Mouse (Mus musculus): ENCODE measurements around the gene Tmco1. TPM values are rescaled to one million over a fixed set of nuclear protein-coding genes. Genes with fewer than 3 reads are reported as not detected.
A peak's percentile ranks its signal among the peaks of the same experiment; 100 is the strongest.

Gene Tmco1
- polyA plus RNA-seq, 3 experiments from 2014 or later = 100 to 124 (median 106) TPM

DNA sequence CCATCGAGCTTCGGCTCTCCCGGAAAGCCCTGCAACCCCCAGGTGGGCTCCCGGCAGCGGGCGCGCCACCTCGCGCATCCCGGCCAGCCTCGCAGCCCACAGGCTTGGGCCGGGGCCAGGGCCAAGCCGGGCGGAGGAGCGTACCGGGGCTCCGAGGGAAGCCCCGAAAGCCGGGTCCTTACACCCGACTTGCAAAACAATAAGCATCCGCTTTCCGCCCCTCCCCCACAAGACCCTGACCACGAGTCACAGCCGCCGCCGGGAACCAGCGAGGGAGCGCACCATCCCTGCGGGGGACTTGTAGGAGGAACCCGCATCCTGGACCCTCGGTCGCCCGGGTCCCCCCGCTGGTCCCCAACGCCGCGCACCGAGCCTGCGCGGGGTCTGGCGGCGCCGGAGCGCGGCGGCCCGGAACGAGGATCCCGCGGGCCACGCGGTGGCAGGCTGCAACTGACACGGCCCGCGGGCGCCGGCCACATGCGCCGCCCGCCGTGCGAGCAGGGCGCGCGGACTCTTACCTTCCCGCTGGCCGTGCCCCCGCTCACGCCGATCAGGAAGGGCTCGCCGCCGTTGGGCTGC lies 23.8 kb upstream of the Tmco1 start:
- peak; percentile 42 for ATAC-seq

DNA sequence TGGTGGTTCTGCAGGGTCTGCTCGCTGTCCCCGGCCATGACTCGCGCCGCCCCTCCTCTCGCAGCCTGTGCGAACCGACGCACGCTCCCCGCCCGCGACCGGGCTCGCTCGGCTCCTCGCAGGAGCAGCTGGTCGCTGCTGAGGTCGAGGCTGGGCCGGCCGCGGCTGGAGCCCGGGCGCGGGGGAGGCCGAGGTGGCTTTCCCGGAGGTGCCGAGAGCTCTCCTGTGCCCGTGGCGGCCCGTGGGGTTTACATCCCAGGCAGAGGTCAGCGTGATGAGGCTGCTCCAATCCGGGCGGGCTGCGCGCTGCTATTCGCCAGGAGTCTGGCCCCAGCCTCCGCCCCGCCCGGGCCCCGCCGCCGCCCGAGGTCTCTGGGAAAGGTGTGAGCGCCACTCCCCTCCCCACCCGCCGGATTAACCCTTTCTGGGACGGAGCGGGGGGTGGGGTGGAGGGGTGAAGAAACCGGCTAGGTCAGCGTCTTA lies 23.3 kb upstream of the Tmco1 start:
- ATAC-seq = peak; percentile 55

DNA sequence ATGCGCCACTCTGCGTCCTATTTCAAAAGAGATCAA lies 23.0 kb upstream of the Tmco1 start, which contains the start of gene Uck2:
TSS of gene Uck2 (minus strand) at position 1 of the 36 bp plus-strand sequence.
- no peak for ATAC-seq

DNA sequence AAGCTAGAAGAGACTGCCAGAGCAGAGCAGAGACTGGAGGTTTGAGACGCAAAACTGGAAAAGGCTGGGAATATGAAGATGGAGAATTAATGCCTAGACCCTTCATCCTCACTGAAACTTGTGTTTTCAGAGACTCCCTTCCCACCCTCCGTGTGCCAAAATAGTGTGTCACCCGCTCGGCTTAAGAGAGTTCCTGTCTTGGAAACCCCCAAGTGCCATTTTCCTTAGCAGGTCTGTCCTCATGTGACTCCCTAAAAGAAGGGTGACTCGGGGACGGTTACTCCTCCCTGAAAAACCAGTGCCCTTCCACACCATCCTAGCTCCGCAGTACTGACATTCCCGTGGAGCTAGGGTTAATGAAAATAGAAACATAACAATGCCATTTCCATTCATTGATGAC lies 22.8 kb upstream of the Tmco1 start:
- peak; percentile 35 for ATAC-seq

DNA sequence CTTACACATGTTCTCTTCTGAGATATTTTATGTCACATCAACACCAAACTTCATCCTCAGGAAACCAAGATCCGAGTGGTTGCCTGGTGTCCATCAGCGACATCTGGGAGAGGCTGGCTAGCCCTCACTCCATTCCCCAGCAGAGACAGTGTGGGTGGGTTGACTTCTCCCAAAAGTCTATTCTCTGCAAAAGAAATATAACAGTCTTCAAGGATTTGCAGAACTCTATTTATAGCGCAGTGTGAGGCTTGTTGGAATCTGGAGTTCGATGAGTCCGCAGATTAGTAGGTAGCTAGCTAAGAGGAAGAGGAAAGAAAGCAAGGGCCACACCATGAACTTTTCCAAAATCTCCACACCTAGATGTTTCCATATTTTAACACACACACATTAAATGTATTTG lies 21.0 kb upstream of the Tmco1 start:
- ATAC-seq = no peak

DNA sequence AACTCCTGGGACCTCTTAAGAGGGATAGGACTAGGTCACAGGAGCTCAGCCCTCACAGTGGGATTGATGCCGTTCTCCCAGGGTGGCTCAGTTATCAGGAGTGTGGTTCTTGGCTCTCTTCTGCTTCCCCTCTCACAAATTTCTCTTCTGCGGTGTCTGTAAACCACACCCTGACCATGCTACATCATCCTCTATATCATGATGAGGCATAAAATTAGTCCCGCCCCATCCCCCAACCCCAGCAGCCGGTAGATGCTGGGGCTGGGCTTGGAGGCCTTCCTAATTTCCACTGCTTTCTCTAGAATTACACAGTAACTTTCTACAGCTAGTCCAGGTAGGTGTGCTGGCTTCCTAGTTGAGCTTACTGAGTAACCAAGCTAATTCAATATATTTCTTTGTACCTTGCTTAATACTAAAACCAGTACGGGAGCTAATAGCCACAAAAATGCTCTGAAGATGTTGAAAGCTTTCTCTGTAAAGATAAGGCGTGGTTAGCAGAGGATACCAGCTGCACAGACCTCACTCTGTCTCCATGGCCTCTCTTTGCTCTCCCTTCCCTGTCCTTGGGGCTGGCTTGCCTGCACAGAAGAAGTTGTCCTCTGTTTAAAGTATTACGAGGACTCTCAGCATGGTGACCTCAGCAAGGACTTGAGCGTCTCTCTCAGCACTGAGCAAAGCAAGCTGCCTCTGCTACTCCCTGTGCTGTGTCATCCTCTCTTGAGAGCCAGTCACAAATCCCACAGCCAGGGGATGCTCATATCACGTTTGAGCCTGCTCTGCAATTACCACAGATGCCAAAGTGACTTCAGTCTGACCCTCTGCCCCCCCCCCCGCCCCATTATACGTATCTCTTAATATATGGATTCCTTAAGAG lies 19.3 kb upstream of the Tmco1 start:
- ATAC-seq = no peak

DNA sequence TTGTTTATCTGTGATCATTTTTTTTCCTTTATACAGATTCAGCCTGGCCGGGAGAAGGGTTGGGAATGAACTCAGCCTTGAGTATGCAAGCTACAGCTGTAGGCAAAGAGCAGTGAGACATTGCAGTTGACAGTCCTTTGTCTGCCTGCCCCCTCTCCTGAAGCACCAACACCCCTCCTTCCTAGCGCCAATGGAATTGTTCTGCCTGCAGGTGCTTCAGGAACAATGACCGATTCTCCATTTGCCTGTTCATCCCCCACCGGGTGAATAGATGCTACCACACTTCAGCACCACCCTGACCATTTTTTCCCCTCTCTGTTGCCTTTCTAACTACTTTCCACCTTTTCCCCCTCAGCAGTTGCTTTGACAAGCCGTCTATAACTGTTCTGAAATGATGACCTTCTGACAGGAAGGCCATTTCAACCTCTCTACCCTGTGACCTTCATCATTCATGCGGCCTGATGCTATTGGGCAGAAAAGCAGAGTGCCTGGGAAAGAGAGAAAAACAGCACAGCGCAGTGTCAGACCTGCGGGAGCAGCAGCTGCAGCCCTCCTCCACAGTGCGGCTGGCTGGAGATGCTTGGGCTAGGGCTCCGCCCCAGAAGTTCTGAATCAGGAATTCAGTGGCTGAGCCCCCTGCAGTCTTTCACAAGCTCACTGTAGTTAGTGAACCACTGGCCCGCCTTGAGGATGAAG lies 18.5 kb upstream of the Tmco1 start:
- ATAC-seq = no peak

DNA sequence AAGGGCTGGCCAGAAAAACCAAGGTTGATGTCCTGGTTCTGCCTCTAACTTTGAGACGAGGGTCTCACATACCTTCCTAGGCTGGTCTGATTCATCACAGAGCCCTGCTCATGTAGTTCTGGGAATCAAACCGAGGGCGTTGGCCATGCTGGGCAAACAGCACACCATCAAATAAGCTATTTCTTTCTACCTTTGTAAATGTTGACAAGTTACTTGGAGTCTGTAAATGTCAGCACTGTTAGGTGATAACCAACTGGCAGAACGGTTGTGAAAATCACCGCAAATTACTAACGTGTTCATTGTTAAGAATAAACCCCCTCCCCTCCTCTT lies 17.9 kb upstream of the Tmco1 start:
- no peak for ATAC-seq

DNA sequence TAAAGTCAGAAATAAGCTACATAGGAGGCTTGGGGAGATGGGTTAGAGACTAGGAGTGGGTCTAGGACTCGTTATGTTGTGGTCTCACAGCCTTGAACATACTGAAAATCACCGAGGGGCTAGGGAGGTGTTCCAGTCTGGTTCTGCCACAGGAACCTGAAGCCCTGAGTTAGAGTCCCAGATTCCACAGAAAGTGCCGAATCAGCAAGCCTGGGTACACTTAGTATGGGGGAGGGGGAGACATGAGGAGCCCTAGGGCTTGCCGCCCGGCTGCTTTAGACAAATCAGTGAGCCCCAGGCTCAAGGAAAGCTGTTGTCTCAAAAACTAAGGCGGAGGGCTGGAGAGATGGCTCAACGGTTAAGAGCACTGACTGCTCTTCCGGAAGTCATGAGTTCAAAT lies 16.6 kb upstream of the Tmco1 start:
- no peak for ATAC-seq

DNA sequence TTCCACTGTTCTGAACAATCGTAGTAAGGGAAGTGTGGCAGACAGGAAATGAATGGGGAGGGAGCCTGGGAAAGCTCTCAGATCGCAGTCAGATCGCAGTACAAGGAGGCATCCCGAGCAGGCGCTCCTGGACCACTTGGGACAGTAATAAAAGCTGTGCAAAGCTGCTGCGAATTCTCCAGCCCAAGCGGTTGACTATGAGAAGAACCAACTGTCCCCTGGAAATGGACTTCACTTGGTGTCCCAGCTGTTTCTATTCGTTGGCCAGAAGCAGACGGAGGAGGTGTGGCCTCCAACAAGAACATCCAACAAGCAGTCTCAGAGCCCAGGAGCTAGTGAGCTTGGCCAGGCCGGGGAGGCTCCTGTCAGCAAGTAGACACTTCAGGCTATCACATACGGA lies 15.7 kb upstream of the Tmco1 start:
- no peak for ATAC-seq

DNA sequence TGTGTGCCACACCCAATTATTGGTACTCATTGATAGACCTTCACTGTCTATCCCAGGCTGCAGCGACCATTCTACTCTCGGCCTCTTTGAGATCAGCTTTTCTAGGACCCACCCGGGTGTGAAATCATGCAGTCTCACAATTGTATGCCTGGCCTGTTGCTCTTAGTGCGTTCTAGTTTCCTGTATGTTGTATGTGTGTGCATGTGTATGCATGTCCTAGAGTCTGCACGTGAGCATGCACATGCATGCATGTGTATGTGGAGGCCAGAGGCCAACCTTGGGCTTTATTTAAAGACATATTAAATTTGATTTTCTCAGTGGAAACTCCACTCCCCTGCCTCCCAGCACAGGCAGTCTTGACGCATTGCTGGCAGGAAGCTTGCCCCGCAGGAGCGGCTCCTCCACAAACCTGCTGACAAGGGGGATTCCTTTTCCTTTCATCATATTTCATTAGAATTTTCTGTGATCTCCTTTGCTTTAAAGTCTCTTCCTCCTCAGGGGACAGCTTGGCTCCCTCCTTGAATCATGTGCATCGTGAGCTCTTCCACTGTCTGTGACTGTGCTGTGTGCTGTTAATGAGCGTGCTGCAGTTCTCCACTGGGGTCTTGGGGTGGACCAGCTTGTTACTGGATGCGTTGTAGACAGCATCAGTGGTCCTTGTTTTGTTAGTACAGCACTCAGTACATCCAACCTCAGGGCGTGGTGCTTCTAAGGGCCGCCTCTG lies 12.3 kb upstream of the Tmco1 start:
- ATAC-seq = no peak

DNA sequence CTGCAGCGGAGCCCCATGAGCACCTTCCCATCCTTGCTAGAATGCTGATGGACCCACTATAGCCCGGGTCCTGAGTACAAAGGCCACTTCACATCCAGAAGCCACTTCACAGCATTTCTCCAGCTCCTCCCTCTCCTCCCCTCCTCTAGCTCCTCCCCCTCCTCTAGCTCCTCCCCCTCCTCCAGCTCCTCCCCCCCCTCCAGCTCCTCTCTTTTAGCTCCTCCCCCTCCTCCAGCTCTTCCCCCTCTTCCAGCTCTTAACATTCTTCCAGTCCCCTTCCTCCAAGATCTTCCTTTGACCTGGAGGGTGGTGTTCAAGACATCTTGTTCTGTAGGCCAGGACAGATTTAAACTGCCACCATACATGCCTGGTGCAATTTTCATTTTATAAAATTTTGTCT lies 8.1 kb upstream of the Tmco1 start:
- no peak for ATAC-seq

DNA sequence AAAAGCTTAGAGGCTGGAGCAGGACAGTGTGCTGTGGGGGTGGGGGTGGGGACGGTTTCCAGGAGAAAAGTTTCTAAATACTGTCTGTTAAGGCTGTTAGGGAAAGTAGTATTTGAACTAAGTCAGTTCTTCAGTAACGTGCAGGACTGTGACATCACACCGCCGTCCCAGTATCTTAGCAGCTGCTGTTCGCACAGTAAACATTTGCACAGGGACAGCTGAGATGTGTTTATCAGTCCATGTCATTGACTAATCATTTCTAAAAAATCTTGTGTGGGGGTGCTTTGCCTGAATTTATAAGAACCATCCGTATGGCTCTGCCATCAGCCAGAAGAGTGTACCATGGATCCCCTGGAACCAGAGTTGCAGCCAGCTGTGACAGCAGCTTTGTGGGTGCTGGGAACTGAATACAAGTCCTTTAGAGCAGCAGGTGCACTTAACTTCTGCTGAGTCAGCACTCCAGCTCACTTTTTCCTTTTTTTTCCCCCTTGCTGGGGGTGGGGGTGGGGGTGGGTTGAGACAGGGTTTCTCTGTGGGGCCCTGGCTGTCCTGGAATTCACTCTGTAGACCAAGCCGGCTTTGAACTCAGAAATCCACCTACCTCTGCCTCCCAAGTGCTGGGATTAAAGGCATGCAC lies 2.6 kb upstream of the Tmco1 start:
- no peak for ATAC-seq

DNA sequence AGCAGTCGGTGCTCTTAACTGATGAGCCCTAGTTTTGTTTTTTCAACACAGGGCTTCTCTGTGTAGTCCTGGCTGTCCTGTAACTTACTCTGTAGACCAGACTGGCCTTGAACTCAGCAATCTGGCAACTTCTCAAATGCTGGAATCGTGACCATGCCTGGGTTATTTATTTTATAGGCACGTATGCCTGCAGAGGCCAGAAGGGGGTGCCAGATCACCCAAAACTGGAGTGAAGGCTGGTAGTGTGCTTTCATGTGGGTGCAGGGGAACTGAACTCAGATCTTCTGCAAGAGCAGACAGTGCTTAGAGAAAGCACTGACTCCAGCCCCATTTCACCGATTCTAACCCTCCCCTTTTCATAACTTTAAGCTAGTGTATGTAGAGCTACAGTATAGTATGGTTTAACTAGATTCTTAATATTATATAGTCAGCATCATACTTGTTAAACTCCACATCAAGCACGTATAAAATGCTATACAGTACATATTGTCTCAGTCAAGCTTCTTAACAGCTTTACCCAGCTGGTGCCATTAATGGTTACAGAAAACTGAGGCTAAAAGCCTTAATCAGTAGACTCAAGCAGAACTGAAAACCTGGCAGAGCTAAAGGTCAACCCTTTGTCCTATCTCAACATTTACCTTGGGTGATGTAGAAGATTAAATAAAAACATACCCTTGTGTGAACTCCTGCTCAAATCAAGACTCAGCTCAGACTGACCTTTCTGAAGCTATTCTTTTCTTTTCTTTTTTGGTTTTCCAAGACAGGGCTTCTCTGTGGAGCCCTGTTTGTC lies 1.5 kb upstream of the Tmco1 start:
- ATAC-seq = peak; percentile 44

DNA sequence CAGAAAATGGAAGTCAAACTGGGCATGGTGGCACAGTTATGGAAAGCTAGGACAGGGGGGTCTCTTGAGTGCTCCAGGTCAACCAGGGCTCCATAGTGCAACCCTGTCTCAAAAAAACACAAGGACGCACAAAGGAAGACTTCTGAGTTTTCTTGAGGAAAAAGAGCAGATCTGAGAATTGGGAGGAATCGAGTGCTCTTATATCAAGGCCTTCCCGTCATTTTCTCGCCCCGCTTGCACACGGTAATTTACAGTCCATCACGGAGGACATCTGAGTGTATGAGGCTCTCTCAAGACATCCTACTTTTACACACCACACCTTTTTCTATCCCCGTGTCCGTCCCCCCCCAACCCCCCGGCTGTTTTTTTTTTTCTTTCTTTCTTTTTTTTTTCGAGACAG lies 504 bp upstream of the Tmco1 start:
- no peak for ATAC-seq

DNA sequence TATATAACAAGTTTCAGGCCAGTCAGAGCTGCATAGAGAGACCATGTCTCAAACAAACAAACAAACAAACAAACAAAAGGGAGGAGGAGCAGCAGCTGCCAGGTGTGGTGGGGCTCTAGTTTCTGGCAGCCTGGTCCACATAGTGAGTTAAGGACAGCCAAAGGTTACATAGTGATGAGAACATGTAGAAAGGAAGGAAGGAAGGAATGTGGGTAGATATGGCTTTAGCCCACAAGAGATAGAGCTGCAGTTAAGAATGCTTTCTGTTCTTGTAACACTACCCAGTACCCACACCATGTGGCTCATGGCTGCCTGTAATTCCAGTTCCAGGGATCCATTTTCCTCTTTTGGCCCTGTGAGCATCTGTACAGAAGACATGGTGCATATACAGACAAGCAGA lies 4.2 kb downstream of the Tmco1 start:
- ATAC-seq = no peak

DNA sequence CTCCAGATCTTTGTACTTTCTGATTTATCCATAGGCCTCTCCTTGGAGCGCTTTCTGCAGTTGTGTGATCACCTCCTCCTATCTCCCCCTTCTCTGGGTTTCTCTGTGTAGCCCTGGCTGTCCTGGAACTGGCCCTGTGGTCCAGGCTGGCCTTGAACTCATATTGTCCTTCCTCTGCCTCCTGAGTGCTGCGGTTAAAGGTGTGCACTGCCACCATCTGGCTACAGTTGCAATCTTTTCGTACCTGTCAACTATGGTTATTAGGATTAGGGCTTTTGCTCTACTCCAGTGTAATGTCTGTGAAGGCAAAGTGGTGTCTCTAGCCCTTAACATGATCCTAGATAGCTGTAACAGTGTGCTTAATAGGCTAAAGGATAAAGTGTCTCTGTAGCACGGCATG lies 5.0 kb downstream of the Tmco1 start:
- ATAC-seq = no peak

DNA sequence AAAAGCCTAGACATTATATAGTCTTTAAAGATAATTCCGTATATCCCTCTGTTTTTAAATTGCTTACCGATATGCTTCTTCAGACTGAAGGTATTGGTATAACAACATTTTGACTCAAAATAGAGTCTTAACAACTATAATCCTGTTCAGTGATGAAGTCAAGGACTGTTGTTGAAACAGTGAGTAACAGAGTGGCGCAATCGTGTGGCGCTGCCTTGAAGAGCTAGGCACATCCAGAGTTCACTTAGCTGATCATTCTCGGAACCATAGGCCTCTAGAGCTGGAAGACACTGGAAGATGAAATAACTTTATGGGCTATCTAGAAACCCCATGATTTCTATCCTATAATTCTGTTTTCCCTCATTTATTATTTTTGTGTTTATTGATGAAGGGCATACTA lies 13.5 kb downstream of the Tmco1 start:
- no peak for ATAC-seq

DNA sequence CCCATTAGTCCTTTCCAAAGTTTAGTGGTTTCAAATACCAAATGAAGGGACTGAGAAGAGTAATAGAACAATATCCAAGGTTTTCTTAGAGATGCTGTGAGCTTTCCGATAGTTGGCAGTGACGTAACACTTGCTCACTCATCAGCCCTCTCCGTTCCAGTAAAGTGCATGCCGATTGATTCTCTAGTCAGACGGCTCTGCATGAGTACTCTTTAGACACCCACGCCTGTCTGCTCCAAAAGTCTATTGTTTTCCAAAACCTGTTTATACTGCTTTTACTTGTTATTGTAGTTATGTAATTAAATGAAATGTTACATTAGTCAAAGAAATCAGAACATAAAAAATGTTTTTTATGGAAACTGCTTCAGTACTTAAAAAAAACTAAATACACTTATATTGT lies 20.6 kb downstream of the Tmco1 start:
- ATAC-seq = no peak

DNA sequence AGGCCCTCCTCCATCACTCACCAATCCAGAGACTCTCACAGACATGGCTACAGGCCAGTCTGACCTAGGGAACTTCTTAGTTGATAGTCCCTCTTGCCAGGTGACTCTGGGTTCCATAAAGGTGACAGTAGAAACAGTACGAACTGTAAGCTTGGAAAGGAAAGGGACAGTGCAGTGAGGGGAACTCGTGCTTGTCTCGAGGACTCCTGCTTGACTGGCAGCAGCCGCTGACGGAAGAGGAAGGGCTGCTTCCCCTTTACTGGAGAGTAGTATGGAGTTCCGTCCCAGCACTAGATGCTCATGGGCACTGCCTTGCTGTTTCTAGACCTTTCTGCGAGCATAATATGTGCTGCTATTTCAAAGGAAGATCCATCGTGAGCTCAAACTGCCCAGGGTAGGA lies 22.9 kb downstream of the Tmco1 start:
- no peak for ATAC-seq

DNA sequence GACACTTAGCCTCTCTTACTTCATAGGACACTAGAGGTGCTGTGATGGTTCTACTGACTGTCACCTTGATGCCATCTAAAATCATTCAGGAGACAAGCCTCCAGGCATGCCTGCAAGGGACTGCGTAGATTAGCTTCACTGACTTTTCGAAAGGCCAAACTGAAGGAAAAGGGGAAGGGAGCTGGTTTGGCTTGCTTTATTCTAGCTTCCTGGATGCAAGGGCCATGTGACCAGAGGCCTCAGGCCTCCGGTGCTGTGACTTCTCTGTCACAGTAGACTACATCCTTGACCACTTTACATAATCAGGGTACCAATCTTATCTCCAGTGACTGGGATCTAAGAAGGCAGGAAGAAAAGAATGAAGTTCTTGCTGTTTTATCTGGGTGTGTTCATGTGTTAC lies 28.2 kb downstream of the Tmco1 start:
- ATAC-seq = no peak

DNA sequence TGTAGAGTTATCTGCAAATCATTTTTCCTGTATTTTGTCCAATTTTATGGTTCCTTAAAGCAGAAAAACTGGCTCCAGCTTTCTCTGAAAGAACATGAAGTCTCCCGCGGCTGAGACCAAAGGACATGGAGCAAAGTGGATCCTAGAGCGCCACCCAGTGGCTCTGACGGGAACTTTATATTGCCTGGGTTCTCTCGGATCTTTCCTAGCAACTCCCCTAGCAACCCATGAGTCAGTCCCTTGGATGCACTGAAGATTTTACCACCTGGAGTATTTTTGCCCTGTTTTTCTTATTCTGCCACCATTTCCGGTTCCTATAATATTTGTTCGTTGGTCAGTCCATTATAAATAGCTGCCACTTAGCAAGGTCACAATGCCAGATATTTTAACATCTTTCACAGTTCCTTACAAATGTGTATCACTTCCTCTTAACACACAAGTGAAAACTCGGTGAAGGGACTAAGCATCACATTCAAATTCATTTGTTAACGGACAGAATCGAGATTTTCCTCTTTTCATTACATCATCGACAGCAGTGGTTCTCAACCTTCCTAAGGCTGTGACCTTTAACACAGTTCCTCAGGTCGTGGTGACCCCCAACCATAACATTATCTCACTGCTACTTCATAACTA lies 29.4 kb downstream of the Tmco1 start:
- peak; percentile 90 for ATAC-seq
